Mouse (Mus musculus) MEL-GATA-1-ER (cell line): ENCODE measurements around the gene Spata31d1c.

Experiments
- DNase-seq: peaks from one replicate; pipeline ENCODE4 v3.0.0-alpha.2; 2012; ENCODE audit warnings: low read depth; ENCODE audit errors: extremely low read depth

Gene Spata31d1c

DNA sequence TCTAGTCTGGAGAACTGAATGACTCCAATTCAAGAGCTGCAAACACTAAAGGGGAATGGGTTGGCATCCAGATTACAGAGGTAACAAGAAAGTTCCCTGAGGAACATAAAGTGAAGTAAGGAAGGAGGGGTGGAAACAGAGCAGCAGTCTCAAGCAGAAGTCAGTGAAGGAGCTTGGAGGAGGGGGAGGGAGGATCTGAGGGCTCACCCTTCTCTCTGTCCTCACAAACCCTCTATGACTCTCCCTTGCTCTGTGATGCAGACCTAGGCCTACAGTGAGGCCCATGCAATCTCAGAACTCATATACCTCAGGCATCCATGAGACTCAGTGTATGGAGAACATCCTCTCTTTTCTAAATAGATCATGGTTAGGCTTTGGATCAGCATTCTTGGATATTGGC, at the start of gene Spata31d1c:
Gene Spata31d1c, plus strand, starts transcription at position 301 of the 400 bp plus-strand sequence.
- DNase-seq, result no peak

DNA sequence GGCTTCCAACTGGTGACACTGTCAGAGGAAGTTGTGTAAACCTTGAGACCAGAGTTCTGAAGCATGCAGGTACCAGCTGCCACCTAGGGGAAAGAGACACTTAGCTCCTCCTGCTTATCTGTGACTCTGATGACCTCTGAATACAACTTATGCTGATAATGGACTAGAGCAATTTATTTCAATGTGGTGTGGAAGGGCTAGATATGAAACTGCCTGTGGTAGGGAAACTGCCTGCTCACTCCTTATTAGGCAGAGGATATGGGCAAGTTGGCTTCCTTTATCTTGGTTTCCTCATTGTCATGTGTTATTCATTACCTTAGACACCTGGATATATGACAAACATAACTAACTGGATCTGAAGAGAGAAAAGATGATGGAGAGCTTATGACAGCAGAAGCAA, 44.0 kb upstream of the Spata31d1c start:
- DNase-seq, result no peak

DNA sequence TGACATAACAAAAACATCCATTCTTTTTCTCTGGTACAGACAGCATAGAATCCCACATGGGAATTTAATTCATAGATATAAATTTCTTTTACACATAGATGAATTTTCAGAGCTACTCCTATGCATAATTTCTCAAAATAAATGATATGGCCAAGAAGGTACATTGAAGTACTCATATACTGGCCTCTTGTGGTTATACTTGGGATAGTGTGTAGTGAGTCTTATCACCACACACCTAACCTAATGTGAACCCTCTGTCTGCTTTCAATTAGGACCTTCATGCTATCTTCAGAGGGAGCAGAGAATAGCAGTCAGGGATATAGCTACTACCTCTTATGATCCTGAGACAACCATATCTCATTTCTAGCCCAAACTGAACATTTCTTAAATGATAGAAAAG, 27.4 kb upstream of the Spata31d1c start:
- DNase-seq, result no peak

GRCm38 (mm10) chr13:65006760-65007159, 26.1 kb upstream of the Spata31d1c start:
- no peak for DNase-seq

GRCm38 (mm10) chr13:65007971-65008370, 24.9 kb upstream of the Spata31d1c start:
- DNase-seq, result no peak

DNA sequence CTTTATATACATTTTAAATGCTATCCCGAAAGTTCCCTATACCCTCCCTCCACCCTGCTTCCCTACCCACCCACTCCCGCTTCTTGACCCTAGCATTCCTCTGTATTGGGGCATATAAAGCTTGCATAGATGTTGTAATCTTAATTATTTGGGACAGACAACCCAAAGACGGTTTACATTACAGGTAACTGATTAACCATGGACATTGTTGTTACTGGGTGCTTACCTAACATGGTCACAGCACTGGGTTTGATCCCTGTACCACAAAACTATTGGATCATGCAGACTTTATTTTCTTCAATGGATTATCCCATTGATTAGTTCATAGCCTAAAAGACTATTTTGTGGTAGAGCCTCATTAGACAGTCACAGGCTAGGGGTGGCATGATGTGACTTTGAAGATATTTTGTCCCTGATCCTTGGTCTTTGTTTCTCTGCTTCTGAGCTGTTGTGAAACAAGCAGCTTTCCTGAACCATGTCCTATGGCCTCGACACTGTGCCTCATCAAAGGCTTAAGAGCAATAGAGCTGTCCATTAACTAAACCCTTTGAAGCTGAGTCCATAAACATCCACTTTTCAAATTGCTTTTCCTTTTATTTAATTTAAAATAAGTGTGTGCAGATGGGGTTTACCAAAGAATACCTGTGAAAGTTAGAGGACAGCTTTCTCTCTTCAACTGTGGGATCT, 21.7 kb upstream of the Spata31d1c start:
- no peak for DNase-seq

GRCm38 (mm10) chr13:65035057-65035456, 2.2 kb downstream of the Spata31d1c start:
- no peak for DNase-seq

DNA sequence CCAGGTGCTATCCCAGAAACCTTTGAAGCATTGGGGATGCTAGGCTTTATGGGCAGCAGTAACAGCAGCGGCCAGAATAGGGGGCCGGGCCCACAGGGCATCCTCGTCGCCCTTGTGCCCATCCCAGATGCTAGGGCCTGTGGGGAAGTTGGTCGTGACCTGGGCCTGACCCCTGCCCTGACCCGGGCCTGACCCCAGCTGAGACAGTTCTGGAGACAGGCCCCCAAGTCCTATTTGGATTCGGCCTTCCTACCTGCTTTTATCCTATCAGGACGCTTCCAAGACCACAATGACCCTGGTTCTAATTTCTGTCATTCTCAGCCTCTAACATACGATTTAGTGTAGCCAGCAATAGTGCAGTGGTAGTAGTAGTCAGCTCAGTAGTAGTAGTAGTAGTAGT, 19.8 kb downstream of the Spata31d1c start, which contains the start of gene Prss47:
Gene Prss47, minus strand, starts transcription at position 101 of the 400 bp plus-strand sequence.
- no peak for DNase-seq

GRCm38 (mm10) chr13:65069969-65070368, 37.1 kb downstream of the Spata31d1c start:
- DNase-seq, result no peak
